Mouse (Mus musculus) G1E (cell line): ENCODE data around the gene Odf3l1.

Experiments used
- CTCF ChIP-seq: IDR thresholded peaks from 2 replicates; pipeline ENCODE4 v1.5.1; 2012; ENCODE audit warnings: low read depth, low read length, inconsistent platforms, mixed read lengths
- GATA1 ChIP-seq: IDR thresholded peaks from 2 replicates; pipeline ENCODE4 v1.6.1; 2012; ENCODE audit warnings: borderline replicate concordance, low read length, inconsistent platforms, mixed read lengths
- GATA2 ChIP-seq: IDR thresholded peaks from 2 replicates; pipeline ENCODE4 v1.6.1; 2012; ENCODE audit warnings: low read depth, low read length, inconsistent platforms, borderline replicate concordance
- POLR2AphosphoS5 ChIP-seq: IDR thresholded peaks from 2 replicates; pipeline ENCODE4 v1.6.1; 2012; ENCODE audit warnings: low read depth, low read length, inconsistent platforms; ENCODE audit not compliant: insufficient replicate concordance
- TAL1 ChIP-seq: conservative IDR thresholded peaks from 2 replicates; pipeline ENCODE4 v1.6.1; 2012; ENCODE audit warnings: low read depth, low read length, inconsistent platforms, mixed read lengths

GRCm38 (mm10) chr9:56884328-56884727 is 19.8 kb upstream of the Odf3l1 start:
- no peak for TF ChIP-seq CTCF
- TF ChIP-seq POLR2AphosphoS5, result no peak
- no peak for TF ChIP-seq GATA1
- TF ChIP-seq TAL1, result no peak
- TF ChIP-seq GATA2, result no peak
